Mouse (Mus musculus) liver, adult 2 months (tissue): ENCODE data around the gene Recql5. TPM values are rescaled to one million over a fixed set of nuclear protein-coding genes. Genes with fewer than 3 reads are reported as not detected.

Source experiments
- DNase-seq: peaks from one replicate; pipeline ENCODE4 v3.0.0-alpha.2; 2011; ENCODE audit warnings: low read depth, low spot score; ENCODE audit errors: extremely low read depth
- H3K27ac ChIP-seq: fragments of 200-500 bp; replicated peaks from 2 replicates; pipeline ENCODE4 v1.5.1; 2012; ENCODE audit warnings: low read depth, mild to moderate bottlenecking, control low read depth, inconsistent platforms, low read length; ENCODE audit not compliant: insufficient read depth
- H3K27me3 ChIP-seq: fragments of 200-500 bp; 2 replicates; pipeline ENCODE4 v1.6.1; 2012; ENCODE audit warnings: mild to moderate bottlenecking, moderate library complexity, low read length, inconsistent platforms; ENCODE audit not compliant: control insufficient read depth, insufficient read depth
- H3K36me3 ChIP-seq: fragments of 200-500 bp; 2 replicates; pipeline ENCODE4 v1.6.1; 2012; ENCODE audit warnings: low read length, inconsistent platforms; ENCODE audit not compliant: control insufficient read depth, insufficient read depth
- H3K4me1 ChIP-seq: fragments of 200-500 bp; 2 replicates; pipeline ENCODE4 v1.6.1; 2011; ENCODE audit warnings: low read length; ENCODE audit not compliant: control insufficient read depth, insufficient read depth
- H3K4me3 ChIP-seq: fragments of 200-500 bp; 2 replicates; pipeline ENCODE4 v1.5.1; 2011; ENCODE audit warnings: low read depth, mild to moderate bottlenecking, control low read depth, low read length, moderate library complexity; ENCODE audit not compliant: insufficient read depth
- H3K79me2 ChIP-seq: fragments of 200-500 bp; 2 replicates; pipeline ENCODE4 v1.6.1; 2012; ENCODE audit warnings: inconsistent platforms, mild to moderate bottlenecking, low read length, moderate library complexity; ENCODE audit not compliant: control insufficient read depth, insufficient read depth
- H3K9ac ChIP-seq: fragments of 200-500 bp; 2 replicates; pipeline ENCODE4 v1.6.1; 2012; ENCODE audit warnings: low read depth, mild to moderate bottlenecking, control low read depth, inconsistent platforms, low read length
- CTCF ChIP-seq: fragments of 200-500 bp; IDR thresholded peaks from 2 replicates; pipeline ENCODE4 v1.5.1; 2011; ENCODE audit warnings: low read depth, low read length, control low read depth
- POLR2A ChIP-seq: fragments of 200-500 bp; IDR thresholded peaks from 2 replicates; pipeline ENCODE4 v1.6.1; 2011; ENCODE audit warnings: low read length, control low read depth; ENCODE audit not compliant: insufficient read depth; ENCODE audit errors: extremely low read depth
- WGBS: fragments of 180-500 bp; shearing (Covaris S2); methylation state at CpG from one replicate; pipeline ENCODE4 v1.1.7; 2018; 5-methylcytosine and 5-hydroxymethylcytosine counted together
- polyA plus RNA-seq: library from polyadenylated mRNA; depleted of rRNA; stranded (reverse); fragments of >200 nt; gene quantifications from 2 replicates; pipeline ENCODE4 v1.2.3, GENCODE M21; 2012
- total RNA-seq: library from RNA; depleted of rRNA; stranded (reverse); fragments of >200 nt; gene quantifications from 2 replicates; pipeline ENCODE4 v1.2.3, GENCODE M21; 2014

Recql5 gene
- total and polyA plus RNA-seq, 2 experiments: 8.2 to 12.3 TPM

DNA sequence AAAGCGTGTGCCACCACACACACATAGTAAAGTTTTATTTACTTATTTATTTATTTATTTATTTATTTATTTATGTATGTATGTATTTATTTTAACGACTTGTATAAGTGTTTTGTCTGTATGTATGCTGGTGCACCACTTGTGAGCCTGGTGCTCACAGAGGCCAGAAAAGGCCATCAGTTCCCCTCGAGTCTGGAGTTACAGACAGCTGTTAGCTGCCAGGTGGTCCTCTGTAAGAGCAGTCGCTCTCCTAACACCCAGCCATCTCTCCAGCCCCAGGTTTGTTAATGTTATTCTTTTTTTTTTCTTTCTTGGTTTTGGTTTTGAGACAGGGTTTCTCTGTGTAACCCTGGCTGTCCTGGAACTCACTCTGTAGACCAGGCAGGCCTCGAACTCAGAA, 14.6 kb downstream of the Recql5 start:
- DNase-seq: no peak
- Histone ChIP-seq H3K36me3 (peaks cover 15% of the 10 kb centered on the region; the same call in 1 of the 2 replicates), H3K4me3 (no peak overlapping the region), H3K27me3 (no peaks in the 10 kb centered on the region), H3K79me2 (no peaks in the 10 kb centered on the region), H3K9ac (no peak overlapping the region), H3K27ac (peak overlapping the region; percentile 14; the same call in 1 of the 2 replicates), H3K4me1 (no peaks in the 10 kb centered on the region)
- no peak for TF ChIP-seq POLR2A
- no peak for TF ChIP-seq CTCF
- 87% methylated on average over 5 of the region's 5 CpGs for WGBS

DNA sequence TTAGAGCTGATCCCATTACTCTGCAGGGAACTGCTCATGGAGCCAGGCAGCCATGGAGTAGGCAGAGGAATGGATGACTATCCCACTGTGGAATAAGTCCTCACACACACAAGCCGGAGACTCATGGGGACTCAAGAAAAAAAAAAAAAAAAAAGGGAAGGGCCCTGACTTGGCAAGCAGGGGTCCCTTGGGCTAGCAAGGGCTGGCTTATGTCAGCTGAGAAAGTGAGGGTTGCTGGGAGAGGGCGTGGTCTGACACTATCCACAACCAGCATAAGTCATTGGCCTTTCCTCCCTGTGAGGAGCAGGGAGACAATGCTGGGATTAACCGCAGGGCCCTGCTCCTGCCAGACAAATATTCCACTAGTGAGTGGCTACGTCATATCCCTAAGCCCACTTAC, 16.7 kb downstream of the Recql5 start:
- H3K27ac ChIP-seq: no peak overlapping the region
- TF ChIP-seq CTCF (no peak), POLR2A (no peak)

DNA sequence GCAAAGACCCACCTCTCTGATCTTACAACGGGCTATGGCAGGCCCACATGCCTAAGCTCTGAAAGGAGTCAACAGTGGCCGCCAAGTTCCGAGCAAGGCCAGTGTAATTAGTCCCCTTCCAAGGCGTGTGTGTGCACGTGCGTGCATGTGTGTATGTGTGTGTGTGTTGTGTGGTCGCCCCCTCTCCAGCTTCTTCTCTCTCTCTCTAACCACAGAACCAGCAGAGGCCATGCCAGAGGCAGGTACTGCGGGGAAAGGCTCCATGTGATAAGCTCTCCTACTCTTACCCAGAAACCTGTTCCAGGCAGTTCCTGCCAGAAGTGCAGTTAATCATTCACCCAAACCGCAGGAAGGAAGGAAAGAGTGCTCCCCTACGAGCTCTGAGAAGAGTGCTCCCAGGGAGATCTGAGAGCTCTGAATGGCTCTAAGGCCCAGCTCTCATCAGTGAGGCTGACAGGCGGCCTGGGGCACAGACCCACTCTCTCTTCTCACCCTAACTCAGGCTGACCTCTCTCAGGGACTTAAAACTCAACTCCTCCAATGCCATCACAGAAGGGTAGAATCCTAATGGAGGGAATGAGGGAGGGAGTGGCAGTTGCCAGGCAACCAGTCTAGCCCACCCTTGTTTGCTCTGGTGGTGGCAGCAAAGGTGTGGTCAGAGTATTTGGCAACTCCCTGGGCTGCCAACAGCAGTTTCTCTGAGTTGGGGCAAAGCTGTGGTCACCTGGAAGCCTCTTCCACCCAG, 21.5 kb downstream of the Recql5 start, which contains the start of gene Smim6:
Smim6 (plus strand) TSS at position 386 of the 745 bp plus-strand sequence.
- H3K27ac ChIP-seq: peak within 1 kb of the TSS; percentile 87
- H3K27me3 ChIP-seq: no peaks in the 10 kb centered on the region
- no peaks in the 10 kb centered on the region for H3K79me2 ChIP-seq
- H3K36me3 ChIP-seq: peaks cover 4% of the 10 kb centered on the region; the same call in 1 of the 2 replicates
- TF ChIP-seq POLR2A (no peak), CTCF (no peak)
- H3K4me1 ChIP-seq: peaks cover 11% of the 10 kb centered on the region
- peak; percentile 94 for DNase-seq
- 24% methylated on average over 11 of the region's 11 CpGs for WGBS
- H3K4me3 ChIP-seq: no peak within 1 kb of the TSS
- H3K9ac ChIP-seq: peak within 1 kb of the TSS; percentile 50

More for the DNA sequence above, 16.7 kb downstream of the Recql5 start:
- Histone ChIP-seq H3K4me3 (no peak overlapping the region), H3K36me3 (peaks cover 4% of the 10 kb centered on the region; the same call in 1 of the 2 replicates), H3K9ac (no peak overlapping the region), H3K27me3 (no peaks in the 10 kb centered on the region), H3K4me1 (peaks cover 4% of the 10 kb centered on the region), H3K79me2 (no peaks in the 10 kb centered on the region)
- 95% methylated on average over 4 of the region's 4 CpGs for WGBS
- DNase-seq: no peak

DNA sequence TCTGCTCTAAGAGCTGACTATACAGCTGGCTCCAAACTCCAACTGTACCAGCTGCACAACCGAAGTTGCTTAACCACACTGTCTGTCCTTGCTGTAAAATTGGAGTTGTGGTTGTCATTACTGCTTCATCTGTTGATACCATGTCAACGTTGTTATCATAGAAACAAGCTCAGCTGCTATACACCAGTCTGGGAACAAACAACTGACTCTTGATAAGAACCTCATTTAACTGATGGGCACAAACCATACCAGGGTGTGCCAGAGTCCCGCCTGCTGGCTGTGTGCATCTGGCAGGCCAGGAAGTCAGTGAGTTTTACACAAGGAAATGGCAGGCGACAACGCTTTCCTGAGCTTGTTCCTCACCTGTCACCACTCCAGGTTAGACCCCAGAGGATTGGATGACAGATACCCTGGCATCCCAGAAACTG, 22.1 kb downstream of the Recql5 start:
- no peaks in the 10 kb centered on the region for H3K27me3 ChIP-seq
- H3K4me1 ChIP-seq: peaks cover 11% of the 10 kb centered on the region
- WGBS: 13% methylated on average over 5 of the region's 5 CpGs
- no peak for TF ChIP-seq POLR2A
- 0 out of 2 replicates have a peak, but pooled peaks have one; percentile 4 for TF ChIP-seq CTCF
- peak; percentile 94 for DNase-seq
- no peak overlapping the region for H3K4me3 ChIP-seq
- H3K79me2 ChIP-seq: no peaks in the 10 kb centered on the region
- peak overlapping the region; percentile 50 for H3K9ac ChIP-seq
- H3K36me3 ChIP-seq: peaks cover 2% of the 10 kb centered on the region; the same call in 1 of the 2 replicates
- peak overlapping the region; percentile 87 for H3K27ac ChIP-seq

DNA sequence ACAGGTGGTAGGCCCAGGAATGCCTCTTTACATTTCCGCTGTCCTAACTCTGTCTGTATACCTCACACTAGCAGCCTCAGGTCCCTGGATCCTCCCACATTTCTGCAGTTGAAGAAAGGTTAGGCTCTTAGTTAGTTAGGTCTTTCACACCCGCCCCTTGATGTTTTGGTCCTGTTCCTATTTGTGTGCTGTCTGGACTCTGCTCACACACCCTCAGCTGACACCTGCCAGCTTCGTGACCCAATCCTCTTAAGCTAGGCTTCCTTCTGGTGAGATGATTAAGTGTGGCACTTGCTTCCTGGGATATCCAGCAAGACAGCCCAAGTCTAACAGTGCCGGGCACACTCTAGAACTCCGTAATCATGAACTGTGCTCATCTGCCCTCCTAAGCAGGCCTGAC, 26.8 kb downstream of the Recql5 start:
- Histone ChIP-seq H3K79me2 (no peaks in the 10 kb centered on the region), H3K4me3 (no peak overlapping the region), H3K27me3 (no peaks in the 10 kb centered on the region), H3K4me1 (peaks cover 8% of the 10 kb centered on the region), H3K27ac (no peak overlapping the region), H3K36me3 (no peaks in the 10 kb centered on the region), H3K9ac (no peak overlapping the region)
- peak; percentile 15 for DNase-seq
- WGBS: 96% methylated on average over 5 of the region's 5 CpGs
- TF ChIP-seq POLR2A (no peak), CTCF (no peak)

DNA sequence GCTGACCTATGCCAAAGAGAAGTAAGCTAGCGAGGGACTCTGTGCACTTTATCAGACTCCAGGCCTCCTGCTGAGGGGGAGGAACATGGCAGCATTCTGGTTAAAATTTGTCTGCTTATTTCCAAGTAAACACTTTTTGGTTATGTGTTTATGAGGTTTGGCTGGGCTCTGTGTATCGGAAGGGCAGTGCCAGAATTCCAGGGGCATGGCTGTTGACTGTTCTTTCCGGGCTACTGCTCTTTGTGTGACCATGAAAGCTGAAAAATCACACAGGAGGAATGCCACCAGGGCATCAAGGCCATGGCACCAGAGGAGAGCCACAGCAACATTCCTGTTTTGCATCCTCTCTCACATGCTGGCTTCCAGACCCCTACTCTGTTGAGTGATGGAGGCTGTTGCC, 27.2 kb downstream of the Recql5 start:
- H3K36me3 ChIP-seq: no peaks in the 10 kb centered on the region
- no peak overlapping the region for H3K27ac ChIP-seq
- TF ChIP-seq CTCF (no peak), POLR2A (no peak)
- H3K4me1 ChIP-seq: peaks cover 5% of the 10 kb centered on the region
- WGBS: 64% methylated on average over 3 of the region's 3 CpGs
- DNase-seq: peak; percentile 39
- H3K9ac ChIP-seq: no peak overlapping the region
- no peaks in the 10 kb centered on the region for H3K79me2 ChIP-seq
- H3K4me3 ChIP-seq: no peak overlapping the region
- no peaks in the 10 kb centered on the region for H3K27me3 ChIP-seq
